Mouse (Mus musculus): Measurements from ENCODE around the gene Ganc. TPM values are rescaled to one million over a fixed set of nuclear protein-coding genes. Genes with fewer than 3 reads are reported as not detected.

The Ganc gene
- total RNA-seq, 2 experiments from 2014 or later, result 21.6 to 25.2 TPM

GRCm38 (mm10) chr2:120447306-120447705, 43.6 kb downstream of the Ganc start:
- intact Hi-C loops (cut with DNase I), result no loop called here
- DNase-seq, result no peak

DNA sequence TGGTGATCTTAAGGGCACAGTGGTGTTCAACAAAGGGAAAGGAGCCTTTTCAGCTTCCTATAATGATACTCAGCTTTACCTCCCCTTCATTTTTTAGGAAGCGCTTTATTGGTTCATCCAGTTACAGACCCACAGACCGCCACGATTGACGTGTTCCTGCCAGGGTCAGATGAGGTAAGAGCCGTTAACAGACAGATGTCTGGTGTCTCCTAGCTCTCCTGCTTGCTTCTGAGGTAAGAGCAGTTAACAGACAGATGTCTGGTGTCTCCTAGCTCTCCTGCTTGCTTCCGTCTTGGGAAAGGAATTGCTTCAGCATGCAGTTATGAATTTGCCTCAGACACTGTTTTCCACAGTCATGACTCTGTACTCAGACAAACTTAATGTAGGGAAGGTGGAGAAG, 47.0 kb downstream of the Ganc start:
- intact Hi-C loops (cut with DNase I), result no loop called here

DNA sequence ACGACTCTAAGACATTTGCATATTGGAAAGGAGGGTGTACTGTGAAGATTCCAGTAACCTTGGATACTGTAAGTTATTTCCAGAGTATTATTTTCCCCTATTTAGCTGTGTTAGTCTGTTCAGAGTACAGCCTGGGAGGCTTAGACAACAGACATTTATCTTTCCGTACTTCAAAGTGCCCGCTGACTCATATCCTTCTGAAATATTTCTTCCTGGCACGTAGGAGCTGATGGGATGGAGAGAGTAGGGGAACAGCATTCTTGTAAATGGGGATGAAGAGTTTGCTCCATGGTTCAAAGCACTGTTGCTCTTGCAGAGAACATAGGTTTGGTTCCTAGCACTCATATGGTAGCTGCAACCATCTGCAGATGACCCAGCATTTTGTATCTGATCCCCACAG, 48.9 kb downstream of the Ganc start:
- intact Hi-C loops (cut with DNase I), result no loop called here

More for the DNA sequence above, 47.0 kb downstream of the Ganc start:
- DNase-seq, result no peak

DNA sequence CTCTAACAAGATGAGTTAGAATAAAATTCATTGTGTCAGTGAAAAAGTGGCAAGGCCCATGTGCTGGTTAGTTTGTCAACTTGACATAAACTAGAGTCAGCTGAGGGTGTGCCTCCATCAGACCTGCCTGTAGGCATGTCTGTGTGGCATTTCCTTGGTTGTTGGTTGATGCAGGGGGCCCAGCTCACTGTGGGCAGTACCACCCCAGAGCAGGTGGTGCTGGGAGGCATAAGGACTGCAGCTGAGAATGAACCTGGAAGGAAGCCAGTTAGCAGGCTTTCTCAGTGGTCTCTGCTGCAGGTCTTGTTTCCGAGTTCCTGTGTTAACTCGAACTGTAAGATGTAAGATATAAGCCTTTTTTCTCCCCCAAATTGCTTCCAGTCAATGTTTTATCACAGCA, 51.3 kb downstream of the Ganc start:
- no peak for DNase-seq
- intact Hi-C loops (cut with DNase I), result no loop called here

More for the DNA sequence above, 48.9 kb downstream of the Ganc start:
- no peak for DNase-seq

GRCm38 (mm10) chr2:120455719-120456118, 52.0 kb downstream of the Ganc start, which contains the start of gene Capn3:
Gene Capn3 (plus strand): TSS chr2:120456019.
- no peak for DNase-seq
- intact Hi-C loops (cut with DNase I), result no loop called here

GRCm38 (mm10) chr2:120460216-120460615, 56.5 kb downstream of the Ganc start:
- intact Hi-C loops (cut with DNase I), result no loop called here
- no peak for DNase-seq

DNA sequence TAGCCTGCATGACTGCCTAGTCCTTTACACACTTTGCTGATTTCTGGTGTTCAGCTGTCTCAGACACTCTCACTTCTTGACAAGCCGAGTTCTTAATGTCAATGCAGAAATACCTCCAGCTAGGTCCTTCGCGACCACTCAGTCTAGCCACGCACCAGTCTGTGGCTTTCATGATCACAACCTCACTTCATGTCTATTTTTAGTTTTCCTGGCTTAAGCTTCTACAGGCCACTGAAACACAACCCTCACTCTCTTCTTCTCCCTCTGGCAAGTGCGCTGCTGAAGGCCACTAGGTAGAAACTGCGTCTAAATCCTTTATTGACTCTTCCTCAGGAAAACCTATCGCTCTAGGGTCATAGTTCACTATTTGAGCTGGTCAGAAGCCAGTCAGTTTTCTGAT, 59.6 kb downstream of the Ganc start:
- no peak for DNase-seq
- intact Hi-C loops (cut with DNase I), result no loop called here

- intact Hi-C loops (cut with DNase I), result no loop called here
- no peak for DNase-seq
Measured at GRCm38 (mm10) chr2:120464091-120464490, 60.4 kb downstream of the Ganc start.

GRCm38 (mm10) chr2:120464732-120465396, 61.2 kb downstream of the Ganc start:
- DNase-seq, result no peak
- intact Hi-C loops (cut with DNase I), result no loop called here

DNA sequence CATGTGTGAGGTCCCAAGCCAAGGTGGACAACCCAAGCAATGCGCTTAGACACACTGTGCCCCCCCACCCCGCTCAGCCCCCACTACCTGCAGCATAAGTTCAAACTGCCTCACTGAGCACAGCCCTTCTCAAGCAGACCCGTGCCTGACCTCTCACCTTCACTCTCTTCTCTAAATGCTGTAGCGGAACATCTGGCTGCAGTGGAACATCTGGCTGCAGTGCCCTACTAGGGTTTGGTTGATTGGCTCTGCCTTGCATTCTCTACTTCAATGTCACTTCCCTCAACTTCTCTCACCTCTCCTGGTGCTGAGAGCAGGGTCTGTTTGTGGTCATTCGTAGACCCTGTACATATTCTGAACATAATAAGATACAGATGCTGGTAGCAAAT, 61.7 kb downstream of the Ganc start:
- intact Hi-C loops (cut with DNase I), result no loop called here

DNA sequence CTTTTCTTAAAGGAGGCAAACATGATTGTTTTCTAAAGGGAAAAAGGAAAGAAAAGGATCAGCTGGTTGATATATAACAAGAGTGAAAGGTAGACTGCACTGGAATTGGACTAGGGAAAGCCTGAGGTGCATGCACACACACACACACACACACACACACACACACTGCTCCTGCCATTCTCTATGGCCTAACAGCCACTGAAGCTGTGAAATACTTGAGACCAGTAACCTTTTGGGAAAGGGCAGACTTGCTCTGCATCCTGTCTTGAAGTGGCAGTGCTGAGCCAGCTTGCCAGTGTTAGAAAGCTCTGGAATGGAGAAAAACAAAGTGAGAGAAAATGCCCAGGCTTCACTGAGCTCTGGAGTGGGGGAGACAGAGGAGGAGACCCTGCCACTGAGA, 64.3 kb downstream of the Ganc start:
- no peak for DNase-seq
- intact Hi-C loops (cut with DNase I), result no loop called here

More for the DNA sequence above, 61.7 kb downstream of the Ganc start:
- DNase-seq, result no peak

GRCm38 (mm10) chr2:120469220-120469619, 65.5 kb downstream of the Ganc start:
- DNase-seq, result no peak
- intact Hi-C loops (cut with DNase I), result no loop called here

DNA sequence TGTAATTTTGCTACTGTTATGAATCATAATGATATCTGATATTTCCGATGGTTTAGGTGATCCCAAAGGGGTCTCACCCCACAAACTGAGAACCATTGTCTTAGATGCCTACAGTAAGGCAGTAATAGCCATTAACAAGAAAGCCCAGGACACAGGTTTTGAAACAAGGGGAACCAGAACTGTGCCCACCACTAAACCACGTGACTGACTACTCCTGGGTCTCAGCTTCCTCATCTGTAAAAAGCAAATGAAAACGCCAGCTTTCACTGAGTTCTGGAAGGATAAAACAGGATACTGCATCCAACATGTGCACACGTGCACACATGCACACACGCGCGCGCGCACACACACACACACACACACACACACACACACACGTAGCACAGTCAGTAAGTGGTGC, 66.0 kb downstream of the Ganc start:
- no peak for DNase-seq
- intact Hi-C loops (cut with DNase I), result loop anchor here (10.0 kb wide), 1 partner anchor 635 kb away; the partner anchor contains the start of gene Tgm7

DNA sequence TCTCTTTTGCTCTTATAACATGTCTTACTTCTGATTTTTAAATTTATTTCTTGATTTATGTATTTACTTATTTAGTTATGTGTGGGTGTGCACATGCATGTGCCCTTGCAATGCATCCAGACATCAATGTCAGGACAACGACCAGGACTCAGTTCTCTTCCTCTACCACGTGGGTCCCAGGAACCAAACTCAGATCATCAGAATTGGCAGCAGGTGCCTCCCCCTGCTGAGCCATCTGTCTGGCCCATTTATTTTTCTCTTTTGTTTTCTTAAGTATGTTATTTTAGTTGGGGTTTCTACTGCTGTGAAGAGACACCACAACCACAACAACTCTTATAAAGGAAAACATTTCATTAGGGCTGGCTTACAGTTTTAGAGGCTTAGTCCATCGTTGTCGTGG, 67.2 kb downstream of the Ganc start:
- intact Hi-C loops (cut with DNase I), result loop anchor here (10.0 kb wide), 1 partner anchor 634 kb away; the partner anchor contains the start of gene Tgm7
- no peak for DNase-seq

DNA sequence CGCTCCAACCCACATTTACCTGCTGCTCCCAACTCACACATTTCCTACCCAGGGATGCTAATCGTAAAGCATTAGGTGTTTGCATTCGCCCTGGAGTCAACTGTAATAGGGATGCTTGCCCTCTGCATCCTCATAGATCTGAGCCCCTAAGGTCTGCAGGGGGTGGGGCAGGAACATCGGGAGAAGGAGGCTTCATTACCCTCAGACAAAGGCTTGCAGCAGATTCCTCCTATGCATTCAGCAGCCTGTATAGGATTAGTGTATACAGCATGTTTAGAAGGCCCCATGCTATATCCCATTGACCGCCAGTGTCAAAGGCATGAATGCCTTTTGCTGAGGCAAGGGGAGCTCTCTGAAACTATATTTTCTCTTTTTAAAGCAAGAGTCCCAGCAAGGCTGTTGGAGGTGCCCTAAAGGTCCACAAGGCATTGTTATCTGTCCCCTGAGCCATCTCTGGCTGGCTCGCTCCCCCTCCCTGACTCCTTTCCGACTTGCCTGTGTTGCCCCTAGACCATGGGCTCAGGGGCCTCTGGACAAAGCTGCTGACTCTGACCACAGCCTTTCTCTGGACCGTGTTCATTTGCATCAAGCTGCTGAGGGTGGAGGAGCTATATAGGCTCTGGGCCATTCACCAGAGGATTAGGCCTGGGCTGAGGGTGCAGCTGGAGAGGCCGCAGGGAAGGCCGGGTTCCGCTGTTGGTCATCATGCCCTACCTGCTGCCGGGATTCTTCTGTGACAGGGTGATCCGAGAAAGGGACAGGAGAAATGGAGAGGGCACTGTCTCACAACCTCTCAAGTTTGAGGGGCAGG, 72.8 kb downstream of the Ganc start:
- DNase-seq, result no peak
- intact Hi-C loops (cut with DNase I), result loop anchor here (10.0 kb wide), 1 partner anchor 628 kb away; the partner anchor contains the start of gene Tgm7

- intact Hi-C loops (cut with DNase I), result loop anchor here (2.0 to 10.0 kb wide), 2 partner anchors 388 to 626 kb away; partner anchors contain the start of gene Tgm7
- DNase-seq, result peak; percentile 68 to 80
Measured at GRCm38 (mm10) chr2:120478600-120478999, 74.9 kb downstream of the Ganc start.

DNA sequence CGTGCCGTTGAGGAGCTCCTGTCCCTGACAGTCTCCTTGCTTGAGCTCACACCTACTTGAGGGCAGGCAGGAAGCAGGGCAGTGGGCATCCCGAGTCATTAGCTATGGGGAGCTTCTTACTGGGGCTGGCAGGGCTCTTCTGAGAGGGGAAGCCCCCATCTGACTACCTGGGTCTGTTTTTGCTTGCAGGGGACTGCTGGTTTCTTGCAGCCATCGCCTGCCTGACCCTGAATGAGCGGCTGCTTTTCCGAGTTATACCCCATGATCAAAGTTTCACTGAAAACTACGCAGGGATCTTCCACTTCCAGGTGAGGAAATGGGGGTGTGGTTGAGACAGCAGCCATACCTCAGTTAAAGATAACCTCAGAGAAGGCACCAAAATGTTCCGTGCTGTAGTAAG, 78.2 kb downstream of the Ganc start:
- intact Hi-C loops (cut with DNase I), result loop anchor here (2.0 to 5.0 kb wide), 2 partner anchors 125 to 189 kb away; partner anchors contain the start of genes Haus2 and Lrrc57

DNA sequence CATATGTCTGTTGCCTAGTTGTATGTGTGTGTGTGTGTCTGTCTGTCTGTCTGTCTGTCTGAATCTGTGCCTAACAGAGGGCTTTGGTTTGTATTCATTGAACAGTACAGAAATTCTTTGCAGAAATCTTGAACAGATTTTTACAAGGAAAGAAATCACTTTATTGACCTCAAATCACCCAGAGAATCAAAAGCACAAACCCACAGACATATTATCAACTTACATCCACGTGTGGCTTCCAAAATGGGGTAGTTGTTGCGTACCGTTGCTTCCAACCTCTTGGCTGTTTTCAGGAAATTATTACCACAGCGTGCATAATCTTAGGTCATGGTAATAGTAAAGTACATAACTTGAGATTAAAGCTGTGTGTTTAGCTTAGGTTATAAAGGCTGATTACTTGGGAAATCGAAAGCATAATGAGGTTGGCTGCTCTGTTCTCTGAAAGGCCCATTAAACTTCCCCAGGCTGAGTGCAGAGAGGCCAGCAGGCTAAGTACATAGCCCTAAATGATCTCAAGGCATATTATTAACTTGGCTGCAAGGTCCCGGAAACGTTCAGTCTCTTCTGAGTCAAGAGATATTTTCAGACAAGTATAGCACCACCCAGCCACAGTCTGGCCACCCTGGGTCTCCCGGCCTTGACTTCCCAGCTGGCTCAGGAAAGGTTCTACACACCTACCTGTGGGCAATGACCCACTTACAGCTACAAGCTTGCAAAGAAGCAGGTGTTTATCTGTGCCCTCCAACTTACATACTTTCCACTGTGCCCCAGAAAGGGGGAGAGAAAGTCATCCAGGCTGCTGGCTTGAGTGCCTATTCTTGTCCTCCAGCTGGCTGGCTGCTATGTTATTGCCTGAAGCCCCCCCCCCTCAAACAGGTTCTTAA, 79.1 kb downstream of the Ganc start:
- no peak for DNase-seq
- intact Hi-C loops (cut with DNase I), result loop anchor here (5.0 kb wide), 1 partner anchor 125 kb away; the partner anchor contains the start of genes Haus2 and Lrrc57

More for the DNA sequence above, 78.2 kb downstream of the Ganc start:
- DNase-seq, result no peak

GRCm38 (mm10) chr2:120484241-120484640, 80.5 kb downstream of the Ganc start:
- no peak for DNase-seq
- intact Hi-C loops (cut with DNase I), result loop anchor here (5.0 kb wide), 1 partner anchor 123 kb away; the partner anchor contains the start of genes Haus2 and Lrrc57

- DNase-seq, result no peak
- intact Hi-C loops (cut with DNase I), result no loop called here
Measured at GRCm38 (mm10) chr2:120493254-120493653, 89.6 kb downstream of the Ganc start.

Measured in heart, postnatal 36 days (tissue).